Mouse (Mus musculus): ENCODE data around the gene G6pc2.

G6pc2 gene

DNA sequence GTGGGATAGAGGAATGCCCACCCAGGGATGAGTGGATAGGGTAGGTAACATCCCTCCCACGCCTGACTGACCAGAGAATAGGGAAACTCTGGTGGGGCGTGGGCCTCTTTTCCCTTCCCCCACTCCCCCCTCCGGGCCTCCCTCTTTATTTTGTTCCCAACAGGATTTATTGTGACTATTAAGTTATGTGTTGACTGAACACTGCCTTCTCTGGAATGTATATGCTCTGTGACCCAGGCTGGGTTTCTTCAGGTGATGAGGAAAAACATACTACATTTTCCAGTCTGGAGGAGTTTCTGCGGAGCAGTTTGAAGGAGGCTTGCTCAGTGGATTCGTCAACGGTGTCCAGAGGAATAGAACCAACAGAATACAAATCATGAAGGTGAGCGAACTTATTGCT, at the start of gene G6pc2:
Gene G6pc2, plus strand, starts transcription at position 301 of the 400 bp plus-strand sequence.
- no peak for DNase-seq (ENCODE audit: low spot score in 2 of 2)

DNA sequence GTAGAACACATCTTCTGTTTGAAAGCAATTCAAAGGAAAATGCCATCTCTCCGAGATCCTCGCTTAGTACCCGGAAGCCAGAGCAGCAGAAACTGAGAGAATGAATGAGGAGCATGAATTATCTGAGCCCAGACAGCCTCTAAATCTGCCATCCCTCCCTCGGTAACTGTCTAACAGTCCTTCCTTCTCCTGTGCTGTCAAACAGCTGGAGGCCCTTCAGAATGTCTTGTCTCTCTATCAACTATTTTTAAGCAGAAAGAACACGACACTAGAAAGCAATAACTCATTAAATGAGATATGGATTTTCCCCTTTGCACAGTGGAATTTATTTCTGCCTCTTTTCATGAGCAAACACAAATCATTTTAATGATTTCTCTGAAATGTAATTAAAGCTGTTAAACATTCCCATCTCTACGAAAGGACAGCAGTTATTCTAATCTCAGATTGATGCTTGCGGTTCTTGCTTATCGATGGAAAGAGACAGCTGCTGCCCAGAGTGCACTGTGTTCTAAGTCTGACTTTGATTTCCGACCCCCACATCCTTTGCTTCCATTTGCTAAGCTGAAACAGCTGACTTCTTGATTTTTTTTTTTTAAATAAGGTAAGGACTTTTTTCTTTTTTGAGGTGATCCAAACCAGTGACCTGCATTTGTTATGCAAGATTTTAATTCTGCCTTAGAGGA, 40.3 kb upstream of the G6pc2 start:
- DNase-seq (ENCODE audit: low spot score in 2 of 2), result no peak

DNA sequence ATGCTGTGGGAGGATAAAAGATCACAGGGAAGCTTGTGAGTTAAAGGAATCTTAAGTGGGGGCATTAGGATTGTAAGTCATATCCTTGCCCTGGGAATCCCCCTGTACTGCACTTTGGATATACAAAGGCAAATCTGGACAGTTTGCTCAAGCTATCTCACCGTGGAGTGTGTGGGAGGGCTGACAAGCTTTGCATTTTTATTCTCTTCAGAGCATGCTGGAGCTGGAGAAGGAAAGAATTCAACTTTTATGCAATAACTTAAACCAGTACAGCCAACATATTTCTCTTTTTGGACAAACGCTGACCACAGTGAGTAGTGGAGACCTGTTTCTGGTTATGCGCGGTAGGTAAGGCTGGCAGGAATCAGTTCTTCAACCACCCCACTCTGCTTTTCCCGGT, 35.6 kb upstream of the G6pc2 start:
- peak; percentile 13 to 45 for DNase-seq (ENCODE audit: low spot score in 2 of 2)

DNA sequence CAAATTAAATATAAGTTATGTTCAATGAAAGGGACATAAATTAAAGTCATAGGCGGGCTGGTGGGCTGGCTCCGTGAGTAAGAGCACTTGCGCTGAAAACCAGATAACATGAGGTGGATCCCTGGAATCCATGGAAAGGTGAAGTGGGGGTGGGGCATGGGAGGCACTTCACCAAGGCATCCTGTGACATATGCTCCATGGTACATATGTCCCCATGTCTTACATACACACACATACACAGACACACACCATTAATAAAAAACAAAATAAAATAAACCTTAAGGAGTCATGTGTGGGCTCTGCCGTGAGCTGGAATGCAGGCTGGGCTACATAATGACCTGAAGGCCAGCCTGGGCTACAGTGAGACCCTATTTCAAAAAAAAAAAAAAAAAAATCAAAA, 31.2 kb upstream of the G6pc2 start:
- no peak for DNase-seq (ENCODE audit: low spot score in 2 of 2)

DNA sequence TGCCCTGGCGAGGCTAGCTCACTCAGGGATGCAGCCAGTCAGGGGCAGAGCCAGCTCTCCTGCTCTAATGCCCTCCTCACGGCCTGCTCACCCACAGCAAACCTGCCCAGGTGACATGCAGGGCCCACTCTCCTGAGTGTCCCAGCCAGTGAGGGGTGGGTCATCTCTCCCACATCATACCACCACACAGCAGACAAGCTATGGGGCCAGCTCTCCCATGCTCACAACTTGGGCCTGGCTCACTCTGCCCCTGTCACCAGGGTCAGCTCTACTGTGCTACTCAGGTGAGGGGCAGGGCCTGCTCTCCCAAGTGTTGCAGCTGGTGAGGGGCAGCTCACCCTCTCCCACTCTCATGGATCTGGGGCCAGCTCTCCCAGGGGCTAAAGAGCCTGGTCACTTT, 22.9 kb upstream of the G6pc2 start:
- DNase-seq (ENCODE audit: low spot score in 2 of 2), result no peak

DNA sequence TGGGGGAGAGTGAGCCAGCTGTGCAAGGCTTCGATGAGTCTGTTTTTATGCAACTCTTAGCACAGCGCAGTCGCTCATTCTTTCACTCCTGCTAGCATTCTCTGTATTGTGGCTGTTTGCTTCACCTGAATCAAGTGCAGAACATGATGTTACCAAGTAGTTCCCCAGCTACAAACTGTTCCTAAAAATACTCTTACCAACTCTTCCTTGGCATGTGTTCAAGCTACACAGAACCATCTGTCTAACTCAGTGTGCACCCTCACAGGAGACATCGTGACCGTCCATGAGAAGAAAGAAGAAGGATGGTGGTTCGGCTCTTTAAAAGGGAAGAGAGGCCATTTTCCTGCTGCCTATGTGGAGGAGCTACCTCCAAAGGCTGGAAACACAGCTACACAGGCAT, 22.1 kb upstream of the G6pc2 start:
- DNase-seq (ENCODE audit: low spot score in 2 of 2), result peak; percentile 16 to 70

DNA sequence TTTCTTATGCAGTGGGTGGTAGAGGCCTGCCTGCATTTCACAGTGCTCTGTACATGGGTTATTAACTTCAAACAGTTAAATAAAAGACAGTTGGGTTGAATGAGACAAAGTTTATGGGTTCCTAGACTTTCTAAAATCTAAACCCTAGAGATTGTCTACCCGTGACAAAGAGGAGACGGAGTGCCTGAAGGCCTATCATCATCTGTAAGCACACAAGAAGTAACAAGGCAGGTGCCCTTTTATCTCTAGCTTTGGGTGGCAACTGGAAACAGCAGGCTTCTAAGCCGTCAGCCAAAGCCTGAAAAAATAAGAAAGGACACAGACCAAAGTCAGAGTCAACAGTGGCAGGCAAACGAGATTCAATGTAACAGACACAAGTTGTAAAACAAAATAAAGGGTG, 21.7 kb upstream of the G6pc2 start:
- no peak for DNase-seq (ENCODE audit: low spot score in 2 of 2)

DNA sequence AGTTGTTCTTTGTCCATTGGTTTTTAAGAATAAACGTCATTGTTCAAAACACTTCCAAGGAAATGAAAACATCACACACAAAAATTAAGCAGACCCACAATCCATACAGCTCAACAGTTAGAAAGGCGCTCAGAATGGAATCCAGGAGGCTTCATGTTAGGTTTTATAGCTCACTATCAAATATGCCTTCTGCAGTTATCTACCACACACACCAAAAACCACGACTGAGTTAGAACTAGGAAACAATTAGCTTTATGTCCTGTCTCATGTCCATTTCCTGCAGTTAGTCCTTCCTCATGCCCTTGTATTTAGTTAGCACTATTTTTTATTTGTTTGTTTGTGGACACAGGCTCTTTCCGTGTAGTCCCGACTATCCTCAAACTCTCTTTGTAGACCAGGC, 19.8 kb upstream of the G6pc2 start:
- no peak for DNase-seq (ENCODE audit: low spot score in 2 of 2)

DNA sequence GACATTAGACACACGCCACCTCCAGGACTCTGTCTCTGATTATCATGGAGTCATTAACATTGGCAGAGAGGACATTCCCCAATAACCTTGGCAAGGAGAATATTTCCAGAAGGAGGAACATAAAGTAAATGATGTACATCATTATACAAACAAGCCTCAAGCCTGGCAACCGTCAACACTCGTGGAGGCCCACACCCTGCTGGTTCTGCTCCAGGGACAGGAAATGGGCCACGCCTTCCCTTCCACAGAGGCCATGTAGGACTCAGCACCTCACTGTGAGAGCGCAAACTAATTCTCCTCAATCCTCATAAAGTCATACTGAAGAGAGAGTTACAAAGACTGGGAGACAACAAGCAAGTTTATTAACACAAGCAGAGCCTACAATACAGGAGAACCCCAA, 17.3 kb upstream of the G6pc2 start:
- DNase-seq (ENCODE audit: low spot score in 2 of 2), result no peak

DNA sequence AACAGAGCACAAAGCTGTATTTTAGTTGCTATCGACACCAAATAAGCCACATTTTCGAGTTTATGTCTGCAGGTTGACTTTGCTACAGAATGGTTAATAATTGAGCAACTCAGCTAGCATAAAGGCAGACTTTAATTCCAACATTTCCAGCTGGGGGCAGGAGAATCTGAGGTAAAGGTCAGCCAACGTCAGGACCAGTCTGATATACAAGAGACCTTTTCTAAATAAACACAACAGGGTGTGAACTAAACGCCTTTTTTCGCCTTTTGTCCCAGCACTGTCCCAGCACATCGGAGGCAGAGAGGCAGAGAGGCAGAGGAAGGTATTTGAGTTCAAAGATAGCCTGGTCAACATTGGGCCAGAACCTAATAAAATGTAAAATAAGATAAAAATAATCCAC, 5.7 kb upstream of the G6pc2 start:
- no peak for DNase-seq (ENCODE audit: low spot score in 2 of 2)

DNA sequence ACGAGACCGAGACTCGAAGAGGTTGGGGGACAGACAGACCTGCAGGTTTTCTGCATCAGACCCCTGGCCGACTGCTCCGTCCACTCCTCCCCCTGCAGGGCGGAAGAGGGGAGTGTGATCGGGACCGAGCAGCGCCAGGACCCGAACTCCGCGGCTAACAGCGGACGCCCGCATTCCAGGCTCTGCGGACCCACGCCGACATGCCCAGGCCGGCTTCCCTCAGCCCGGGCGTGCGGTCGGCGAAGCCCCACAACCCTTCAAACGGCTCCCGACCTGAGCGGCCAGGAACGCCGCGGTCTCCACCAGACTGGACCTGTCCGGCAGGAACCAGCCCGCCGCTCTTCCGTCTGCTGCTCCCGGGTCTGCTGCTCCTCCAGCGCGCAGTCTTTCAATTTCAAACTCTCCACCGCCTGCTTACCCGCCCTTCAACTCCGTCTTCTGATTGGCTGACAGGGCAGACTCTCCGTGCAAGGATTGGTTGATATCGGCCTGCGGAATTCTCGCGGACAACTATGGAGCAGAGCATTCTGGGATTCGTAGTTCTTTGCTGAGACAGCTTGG, 5.0 kb upstream of the G6pc2 start, which contains the start of gene Spc25:
Gene Spc25, minus strand, starts transcription at position 404 of the 561 bp plus-strand sequence.
- DNase-seq (ENCODE audit: low spot score in 2 of 2), result peak; percentile 82 to 92

DNA sequence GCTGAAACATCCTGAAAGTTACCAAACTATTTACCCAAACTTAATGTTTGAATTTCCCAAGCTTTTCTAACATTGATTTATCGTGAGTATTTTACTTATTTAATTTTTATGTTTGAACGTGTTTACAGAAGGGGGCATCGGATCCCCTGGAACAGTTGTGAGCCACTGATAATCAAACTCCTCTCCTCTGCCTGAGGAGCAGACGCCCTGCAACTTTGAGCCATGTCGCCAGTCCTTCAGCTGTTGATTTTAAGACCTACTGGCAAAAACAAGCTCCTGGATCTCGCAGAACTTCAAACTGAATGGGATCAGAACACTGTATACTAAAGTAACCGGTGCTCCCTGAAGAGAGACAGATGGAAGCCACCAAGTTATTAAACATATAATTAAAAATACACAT, 4.3 kb upstream of the G6pc2 start:
- no peak for DNase-seq (ENCODE audit: low spot score in 2 of 2)

DNA sequence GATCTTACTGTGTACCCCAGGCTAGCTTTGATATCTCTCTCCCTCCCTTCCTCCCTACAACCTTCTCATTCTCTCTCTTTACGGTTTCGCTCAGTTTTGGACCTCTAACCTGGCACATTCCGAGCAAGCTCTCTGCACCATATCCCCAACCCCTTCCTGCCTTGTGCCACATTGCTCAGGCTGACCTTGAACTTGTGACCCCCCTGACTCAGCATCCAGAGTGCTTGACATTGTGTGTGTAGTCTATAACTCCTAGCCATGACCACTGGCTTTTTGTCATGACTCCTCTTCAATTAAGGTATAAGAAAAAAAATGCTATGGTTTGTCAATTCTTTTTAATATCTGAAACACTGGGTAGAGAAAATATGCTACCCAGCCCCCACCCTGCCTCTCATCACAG, 1.2 kb upstream of the G6pc2 start:
- no peak for DNase-seq (ENCODE audit: low spot score in 2 of 2)

DNA sequence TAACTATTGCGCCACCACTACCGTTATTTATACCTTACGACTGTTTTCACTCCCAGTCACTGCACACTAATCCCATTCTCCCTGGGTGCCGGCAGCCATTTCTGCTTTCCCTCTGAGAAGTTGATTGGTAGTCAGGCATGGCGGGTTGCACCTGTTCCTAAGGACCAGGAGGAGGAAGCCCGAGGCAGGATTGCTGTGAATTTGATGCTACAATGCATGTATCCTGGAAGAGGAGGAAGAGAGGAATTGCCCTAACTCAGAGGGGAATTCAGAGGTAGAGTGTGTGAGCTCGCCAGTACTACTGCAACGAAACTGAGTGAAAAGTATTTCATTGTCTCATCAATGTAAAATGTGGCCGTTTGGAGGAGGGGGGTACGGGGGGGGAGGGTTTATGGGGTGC, 1.8 kb downstream of the G6pc2 start:
- no peak for DNase-seq (ENCODE audit: low spot score in 2 of 2)

DNA sequence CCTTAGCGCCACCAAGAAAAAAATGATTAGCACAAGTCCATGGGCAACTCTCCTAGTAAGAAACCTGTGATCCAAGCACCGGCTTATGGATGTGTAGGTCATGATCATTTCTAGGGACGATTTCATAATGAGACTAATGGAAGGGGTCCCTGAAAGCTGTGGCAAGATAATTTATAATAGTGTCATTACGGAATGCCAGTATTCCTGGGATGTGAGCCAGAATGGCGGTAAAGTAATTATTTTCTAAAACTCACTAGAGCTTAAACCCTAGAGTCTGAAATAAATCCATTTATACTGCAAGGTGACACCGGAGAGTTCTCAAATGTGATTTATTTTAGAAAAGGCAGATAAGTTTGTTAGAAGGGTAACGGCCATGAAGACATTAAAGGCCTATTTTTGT, 4.4 kb downstream of the G6pc2 start:
- DNase-seq (ENCODE audit: low spot score in 2 of 2), result no peak

DNA sequence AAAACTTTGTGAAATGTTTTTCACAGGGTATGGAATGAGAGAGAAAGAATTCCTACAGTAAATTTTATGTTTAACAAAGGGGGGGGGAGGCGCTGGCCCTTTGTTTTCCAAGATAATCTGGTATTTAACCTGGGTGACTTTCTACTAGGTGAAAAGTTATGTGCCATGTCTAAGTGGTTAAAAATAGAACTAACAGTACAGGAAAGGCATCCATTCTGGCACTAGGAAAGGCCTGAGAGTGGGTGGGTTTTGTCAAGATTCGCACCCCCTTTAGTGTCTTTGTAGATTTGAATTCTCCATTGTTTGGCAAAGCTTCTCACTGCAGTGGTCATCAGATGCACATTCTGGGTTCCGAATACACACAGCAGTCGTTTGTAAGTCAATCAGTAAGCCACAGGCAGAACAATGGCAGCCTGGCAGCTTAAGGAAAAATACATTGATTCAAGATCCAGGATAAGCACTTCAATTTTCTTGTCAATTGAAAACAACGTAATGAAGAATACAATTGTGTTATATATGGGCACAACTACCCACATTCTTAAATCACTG, 11.1 kb downstream of the G6pc2 start:
- no peak for DNase-seq (ENCODE audit: low spot score in 2 of 2)

DNA sequence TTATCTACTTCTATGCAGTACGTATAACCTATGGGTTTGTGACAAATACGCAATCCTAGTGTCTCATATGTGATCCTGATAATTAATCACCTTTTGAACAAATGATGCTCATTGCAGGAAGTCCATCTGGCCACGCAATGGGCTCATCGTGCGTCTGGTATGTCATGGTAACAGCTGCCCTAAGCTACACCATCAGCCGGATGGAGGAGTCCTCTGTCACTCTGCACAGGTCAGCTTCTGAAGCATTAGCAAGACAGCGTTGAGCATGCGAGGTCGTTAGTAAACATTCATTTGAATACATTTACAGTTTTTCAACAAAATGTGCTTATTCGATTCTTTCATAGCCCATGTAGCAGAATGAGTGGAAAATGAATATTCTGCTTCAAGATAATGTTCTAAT, 11.9 kb downstream of the G6pc2 start:
- DNase-seq (ENCODE audit: low spot score in 2 of 2), result no peak

DNA sequence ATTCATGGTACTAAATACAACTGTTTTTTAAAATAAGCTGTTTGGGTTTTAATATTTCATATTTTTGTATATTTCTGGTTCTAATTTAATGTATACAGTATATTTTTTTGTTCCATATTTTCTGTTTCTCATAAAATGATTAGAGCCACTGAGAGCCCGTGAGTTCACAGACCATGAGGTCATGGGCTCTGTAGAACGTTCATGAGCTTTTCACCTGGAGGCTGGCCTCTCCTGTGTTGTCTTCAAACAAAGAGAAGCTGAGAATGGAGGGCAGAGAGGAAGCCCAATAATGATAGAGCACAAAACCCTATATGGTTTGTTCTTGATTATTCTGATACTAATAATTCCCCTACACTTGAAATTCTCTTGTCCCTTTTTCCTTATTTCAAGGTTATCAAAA, 13.9 kb downstream of the G6pc2 start:
- DNase-seq (ENCODE audit: low spot score in 2 of 2), result no peak

DNA sequence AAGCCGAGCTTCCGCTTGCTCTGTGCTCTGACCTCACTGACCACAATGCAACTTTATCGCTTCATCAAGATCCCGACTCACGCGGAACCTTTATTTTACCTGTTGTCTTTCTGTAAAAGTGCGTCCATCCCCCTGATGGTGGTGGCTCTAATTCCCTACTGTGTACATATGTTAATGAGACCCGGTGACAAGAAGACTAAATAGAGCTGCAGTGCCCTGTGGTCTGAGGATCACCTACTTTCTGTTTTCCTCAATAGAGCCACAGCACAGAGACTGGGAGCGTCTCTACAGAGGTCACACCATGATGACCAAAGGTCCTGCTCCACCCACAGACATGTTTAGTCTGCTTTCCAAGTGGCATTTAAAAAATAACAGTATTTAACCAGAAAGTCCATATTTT, 16.0 kb downstream of the G6pc2 start:
- DNase-seq (ENCODE audit: low spot score in 2 of 2), result no peak

DNA sequence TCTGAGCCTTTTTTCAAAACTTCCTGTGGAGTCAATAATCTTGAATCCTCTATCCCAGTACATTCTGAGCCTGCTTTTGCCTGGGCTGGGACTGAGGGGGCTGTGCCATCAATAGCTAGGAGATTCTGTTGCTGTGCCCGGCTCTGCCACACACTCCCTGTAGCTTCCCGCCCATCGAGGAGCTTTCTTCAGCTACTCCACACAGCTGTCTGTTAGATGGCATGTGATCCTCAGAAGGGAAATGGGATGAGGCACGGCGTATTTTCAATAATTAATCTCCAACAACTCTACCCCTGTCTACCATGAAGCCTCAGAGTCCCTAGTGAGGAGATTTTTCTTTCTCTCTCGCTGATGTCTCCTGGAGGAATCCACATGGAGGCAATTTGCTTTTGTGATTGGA, 17.8 kb downstream of the G6pc2 start:
- DNase-seq (ENCODE audit: low spot score in 2 of 2), result no peak

DNA sequence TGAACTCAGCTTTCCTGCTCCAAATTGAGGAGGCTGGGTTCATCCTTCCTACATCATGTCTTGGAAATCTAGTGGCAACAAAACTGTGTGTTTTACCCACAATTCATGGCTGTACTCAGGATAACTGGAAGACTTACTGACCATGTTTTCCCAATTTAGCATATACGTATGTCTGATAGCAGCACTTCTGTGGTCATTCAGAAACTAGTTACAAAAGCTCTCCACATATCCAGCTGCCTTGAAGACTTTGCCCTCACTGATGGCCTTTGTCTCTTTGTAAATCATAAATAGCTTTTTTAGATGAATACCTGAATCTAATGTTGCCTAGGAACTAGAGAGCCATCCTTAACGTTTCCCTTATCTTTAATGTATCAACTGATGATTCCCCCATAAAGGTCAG, 19.3 kb downstream of the G6pc2 start:
- no peak for DNase-seq (ENCODE audit: low spot score in 2 of 2)

DNA sequence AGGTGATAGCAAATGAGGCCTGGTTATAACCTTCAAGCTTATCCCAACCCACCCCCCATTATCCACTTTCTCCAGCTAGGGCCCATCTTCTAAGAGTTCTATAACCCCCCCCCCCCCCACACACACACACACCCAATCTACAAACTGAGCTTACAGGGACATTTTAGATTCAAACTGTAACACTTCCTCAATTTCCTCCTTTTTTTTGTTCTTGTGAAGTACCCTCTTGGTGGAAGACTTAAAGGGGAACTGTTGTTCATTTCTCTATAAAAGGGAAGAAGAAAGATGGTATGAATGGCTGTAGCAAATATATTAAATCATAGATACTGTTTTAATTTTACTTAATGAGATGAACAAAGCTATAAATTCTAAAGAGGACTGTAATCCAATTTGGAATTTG, 21.2 kb downstream of the G6pc2 start:
- no peak for DNase-seq (ENCODE audit: low spot score in 2 of 2)

DNA sequence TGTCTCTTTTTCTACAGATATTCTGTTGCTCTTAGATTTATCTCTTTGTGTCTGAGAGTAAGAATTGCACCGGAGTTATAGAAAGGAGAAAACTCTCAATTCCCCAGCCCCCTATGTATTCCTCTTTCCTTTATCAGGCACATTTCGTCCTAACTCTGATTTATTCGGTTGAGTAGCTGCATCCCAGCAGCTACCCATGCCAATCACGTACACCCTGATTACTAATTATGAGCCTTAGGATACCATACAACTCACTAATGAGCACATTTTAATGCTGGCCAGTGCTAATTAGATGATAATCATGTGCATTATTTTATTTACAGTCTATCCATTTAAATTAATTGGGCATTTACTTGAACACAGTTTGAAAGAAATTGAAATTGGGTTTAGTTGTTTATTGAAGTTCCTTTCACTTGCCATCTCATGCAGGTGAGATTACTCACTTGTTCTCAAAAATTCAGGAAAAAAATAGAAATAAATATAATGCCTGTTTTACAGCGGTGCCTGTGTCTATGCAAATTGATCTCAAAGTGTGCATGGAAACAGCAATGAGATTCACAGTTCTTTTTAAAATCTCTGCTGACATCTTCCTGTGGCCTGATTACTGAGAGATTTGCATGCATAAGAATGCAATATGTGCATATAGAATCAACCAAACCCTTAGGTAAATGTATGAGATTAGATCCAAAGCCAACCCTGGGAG, 24.3 kb downstream of the G6pc2 start:
- DNase-seq (ENCODE audit: low spot score in 2 of 2), result no peak

Measured in frontal cortex, postnatal 36 days (tissue).